Mouse (Mus musculus): Measurements from ENCODE around the gene Ryr1. TPM values are rescaled to one million over a fixed set of nuclear protein-coding genes. Genes with fewer than 3 reads are reported as not detected.

Ryr1 gene
- polyA plus RNA-seq, 1 experiment from 2014 or later = 5.0 TPM

GRCm38 (mm10) chr7:28963399-28963923 lies 161.5 kb downstream of the Ryr1 start:
- no peaks in the 10 kb centered on the region for H3K27me3 ChIP-seq (replicated peaks; ENCODE audit: control insufficient read depth, insufficient read depth, low read length)
- peaks cover 30% of the 10 kb centered on the region for H3K4me1 ChIP-seq (ENCODE audit: control insufficient read depth, insufficient read depth, low read length)
- ATAC-seq = no peak
- no peak overlapping the region for H3K4me2 ChIP-seq (ENCODE audit: low read length)
- H3K27ac ChIP-seq (ENCODE audit: low read depth, low read length) = no peak overlapping the region
- H3K9ac ChIP-seq (ENCODE audit: low read length) = no peak overlapping the region
- no peaks in the 10 kb centered on the region for H3K9me3 ChIP-seq (replicated peaks; ENCODE audit: control insufficient read depth, low read length)
- H3K36me3 ChIP-seq (ENCODE audit: control insufficient read depth, insufficient read depth, low read length) = no peaks in the 10 kb centered on the region
- H3K4me3 ChIP-seq (ENCODE audit: low read depth, low read length) = no peak overlapping the region
- 81% methylated on average over 3 of the region's 3 CpGs for WGBS
- DNase-seq (ENCODE audit: low spot score) = no peak

- WGBS = under 1% methylated on average over 76 of the region's 76 CpGs
- H3K9me3 ChIP-seq (replicated peaks; ENCODE audit: control insufficient read depth, low read length) = no peaks in the 10 kb centered on the region
- ATAC-seq (peak; percentile 95), DNase-seq (ENCODE audit: low spot score) (peak; percentile 99)
- peak within 1 kb of the TSS; percentile 82 for H3K27ac ChIP-seq (ENCODE audit: low read depth, low read length)
- no peaks in the 10 kb centered on the region for H3K36me3 ChIP-seq (ENCODE audit: control insufficient read depth, insufficient read depth, low read length)
- H3K9ac ChIP-seq (ENCODE audit: low read length) = peak within 1 kb of the TSS; percentile 95
- peaks cover 32% of the 10 kb centered on the region for H3K4me1 ChIP-seq (ENCODE audit: control insufficient read depth, insufficient read depth, low read length)
- peak within 1 kb of the TSS; percentile 83 for H3K4me2 ChIP-seq (ENCODE audit: low read length)
- peak within 1 kb of the TSS; percentile 95 for H3K4me3 ChIP-seq (ENCODE audit: low read depth, low read length)
- H3K27me3 ChIP-seq (replicated peaks; ENCODE audit: control insufficient read depth, insufficient read depth, low read length) = no peaks in the 10 kb centered on the region
These were observed 162.9 kb downstream of the Ryr1 start, which contains the start of gene Actn4 for GRCm38 (mm10) chr7:28961927-28962670. Gene Actn4, minus strand, starts transcription at chr7:28962340.

- H3K27ac ChIP-seq (ENCODE audit: low read depth, low read length) = peak overlapping the region; percentile 82
- H3K9me3 ChIP-seq (replicated peaks; ENCODE audit: control insufficient read depth, low read length) = no peaks in the 10 kb centered on the region
- peak overlapping the region; percentile 95 for H3K4me3 ChIP-seq (ENCODE audit: low read depth, low read length)
- no peaks in the 10 kb centered on the region for H3K36me3 ChIP-seq (ENCODE audit: control insufficient read depth, insufficient read depth, low read length)
- H3K4me1 ChIP-seq (ENCODE audit: control insufficient read depth, insufficient read depth, low read length) = peaks cover 32% of the 10 kb centered on the region
- peak overlapping the region; percentile 83 for H3K4me2 ChIP-seq (ENCODE audit: low read length)
- WGBS = under 1% methylated on average over 7 of the region's 7 CpGs
- no peak for ATAC-seq
- no peaks in the 10 kb centered on the region for H3K27me3 ChIP-seq (replicated peaks; ENCODE audit: control insufficient read depth, insufficient read depth, low read length)
- no peak for DNase-seq (ENCODE audit: low spot score)
- H3K9ac ChIP-seq (ENCODE audit: low read length) = peak overlapping the region; percentile 95
These were observed 163.4 kb downstream of the Ryr1 start for GRCm38 (mm10) chr7:28961584-28961926.

GRCm38 (mm10) chr7:28960354-28961046 lies 164.5 kb downstream of the Ryr1 start:
- H3K4me2 ChIP-seq (ENCODE audit: low read length) = peak overlapping the region; percentile 83
- H3K9ac ChIP-seq (ENCODE audit: low read length) = peak overlapping the region; percentile 95
- ATAC-seq (no peak), DNase-seq (ENCODE audit: low spot score) (no peak)
- 38% methylated on average over 9 of the region's 9 CpGs for WGBS
- peaks cover 32% of the 10 kb centered on the region for H3K4me1 ChIP-seq (ENCODE audit: control insufficient read depth, insufficient read depth, low read length)
- H3K27ac ChIP-seq (ENCODE audit: low read depth, low read length) = no peak overlapping the region
- H3K4me3 ChIP-seq (ENCODE audit: low read depth, low read length) = peak overlapping the region; percentile 95
- H3K9me3 ChIP-seq (replicated peaks; ENCODE audit: control insufficient read depth, low read length) = no peaks in the 10 kb centered on the region
- no peaks in the 10 kb centered on the region for H3K36me3 ChIP-seq (ENCODE audit: control insufficient read depth, insufficient read depth, low read length)
- H3K27me3 ChIP-seq (replicated peaks; ENCODE audit: control insufficient read depth, insufficient read depth, low read length) = no peaks in the 10 kb centered on the region

GRCm38 (mm10) chr7:28959505-28960045 lies 165.4 kb downstream of the Ryr1 start:
- Histone ChIP-seq H3K4me3 (ENCODE audit: low read depth, low read length) (0 out of 2 replicates have a peak overlapping the region, but pooled peaks have one; percentile 95), H3K4me2 (ENCODE audit: low read length) (peak overlapping the region; percentile 83), H3K36me3 (ENCODE audit: control insufficient read depth, insufficient read depth, low read length) (no peaks in the 10 kb centered on the region), H3K9ac (ENCODE audit: low read length) (peak overlapping the region; percentile 41; the same call in 1 of the 2 replicates), H3K27ac (ENCODE audit: low read depth, low read length) (no peak overlapping the region), H3K4me1 (ENCODE audit: control insufficient read depth, insufficient read depth, low read length) (peaks cover 34% of the 10 kb centered on the region), H3K27me3 (replicated peaks; ENCODE audit: control insufficient read depth, insufficient read depth, low read length) (no peaks in the 10 kb centered on the region), H3K9me3 (replicated peaks; ENCODE audit: control insufficient read depth, low read length) (no peaks in the 10 kb centered on the region)
- ATAC-seq = no peak
- 49% methylated on average over 6 of the region's 6 CpGs for WGBS
- no peak for DNase-seq (ENCODE audit: low spot score)

- H3K36me3 ChIP-seq (ENCODE audit: control insufficient read depth, insufficient read depth, low read length) = no peaks in the 10 kb centered on the region
- no peak overlapping the region for H3K4me3 ChIP-seq (ENCODE audit: low read depth, low read length)
- no peaks in the 10 kb centered on the region for H3K9me3 ChIP-seq (replicated peaks; ENCODE audit: control insufficient read depth, low read length)
- 63% methylated on average over 1 of the region's 1 CpGs for WGBS
- no peak overlapping the region for H3K4me2 ChIP-seq (ENCODE audit: low read length)
- no peak for DNase-seq (ENCODE audit: low spot score)
- H3K9ac ChIP-seq (ENCODE audit: low read length) = no peak overlapping the region
- no peak for ATAC-seq
- no peak overlapping the region for H3K27ac ChIP-seq (ENCODE audit: low read depth, low read length)
- no peaks in the 10 kb centered on the region for H3K27me3 ChIP-seq (replicated peaks; ENCODE audit: control insufficient read depth, insufficient read depth, low read length)
- H3K4me1 ChIP-seq (ENCODE audit: control insufficient read depth, insufficient read depth, low read length) = peaks cover 37% of the 10 kb centered on the region
These were observed 166.2 kb downstream of the Ryr1 start for GRCm38 (mm10) chr7:28958770-28959169.

- DNase-seq (ENCODE audit: low spot score) (no peak), ATAC-seq (no peak)
- no peaks in the 10 kb centered on the region for H3K27me3 ChIP-seq (replicated peaks; ENCODE audit: control insufficient read depth, insufficient read depth, low read length)
- H3K27ac ChIP-seq (ENCODE audit: low read depth, low read length) = no peak overlapping the region
- 80% methylated on average over 1 of the region's 1 CpGs for WGBS
- no peaks in the 10 kb centered on the region for H3K9me3 ChIP-seq (replicated peaks; ENCODE audit: control insufficient read depth, low read length)
- no peak overlapping the region for H3K9ac ChIP-seq (ENCODE audit: low read length)
- peaks cover 43% of the 10 kb centered on the region for H3K4me1 ChIP-seq (ENCODE audit: control insufficient read depth, insufficient read depth, low read length)
- no peak overlapping the region for H3K4me3 ChIP-seq (ENCODE audit: low read depth, low read length)
- H3K4me2 ChIP-seq (ENCODE audit: low read length) = no peak overlapping the region
- H3K36me3 ChIP-seq (ENCODE audit: control insufficient read depth, insufficient read depth, low read length) = no peaks in the 10 kb centered on the region
These were observed 166.8 kb downstream of the Ryr1 start for GRCm38 (mm10) chr7:28957997-28958725.

- Histone ChIP-seq H3K9ac (ENCODE audit: low read length) (no peak overlapping the region), H3K4me2 (ENCODE audit: low read length) (no peak overlapping the region), H3K27ac (ENCODE audit: low read depth, low read length) (no peak overlapping the region), H3K9me3 (replicated peaks; ENCODE audit: control insufficient read depth, low read length) (no peaks in the 10 kb centered on the region), H3K27me3 (replicated peaks; ENCODE audit: control insufficient read depth, insufficient read depth, low read length) (no peaks in the 10 kb centered on the region), H3K4me3 (ENCODE audit: low read depth, low read length) (no peak overlapping the region), H3K4me1 (ENCODE audit: control insufficient read depth, insufficient read depth, low read length) (peaks cover 50% of the 10 kb centered on the region), H3K36me3 (ENCODE audit: control insufficient read depth, insufficient read depth, low read length) (no peaks in the 10 kb centered on the region)
- no peak for ATAC-seq
- 84% methylated on average over 6 of the region's 6 CpGs for WGBS
- DNase-seq (ENCODE audit: low spot score) = no peak
These were observed 167.7 kb downstream of the Ryr1 start for GRCm38 (mm10) chr7:28957286-28957685.
